Mouse (Mus musculus) cerebellum, postnatal 4 days (tissue): Measurements from ENCODE around the gene Samd8.

Source experiments
- DNase-seq, 2 experiments: peaks; one replicate each; pipeline ENCODE4 v3.0.0; 2022; ENCODE audit warnings: low spot score in 2 of 2, mixed read lengths in 1 of 2

The Samd8 gene

GRCm38 (mm10) chr14:21750008-21750880 is at the start of gene Samd8:
Gene Samd8 (plus strand): TSS chr14:21750531.
- DNase-seq: peak; percentile 73 to 87

DNA sequence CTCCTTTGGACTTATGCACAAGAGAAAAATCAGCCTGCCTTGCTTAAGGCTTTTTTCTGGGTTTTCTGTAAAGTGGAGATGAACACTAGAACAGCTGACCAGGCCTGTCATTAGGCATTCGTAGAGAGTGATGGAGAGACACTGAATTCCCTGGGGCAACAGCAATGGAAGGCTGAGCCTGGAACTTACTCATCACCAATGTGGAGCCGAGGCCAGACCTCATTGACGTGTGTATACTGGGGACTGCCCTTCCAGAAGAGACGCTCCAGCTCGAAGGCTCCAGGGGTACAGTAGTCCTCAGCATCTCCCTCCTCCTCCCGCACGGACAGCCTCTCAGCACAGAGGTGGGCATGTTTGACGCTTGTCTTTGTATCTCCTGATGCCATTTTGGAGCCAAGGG is 47.6 kb upstream of the Samd8 start:
- DNase-seq: no peak

DNA sequence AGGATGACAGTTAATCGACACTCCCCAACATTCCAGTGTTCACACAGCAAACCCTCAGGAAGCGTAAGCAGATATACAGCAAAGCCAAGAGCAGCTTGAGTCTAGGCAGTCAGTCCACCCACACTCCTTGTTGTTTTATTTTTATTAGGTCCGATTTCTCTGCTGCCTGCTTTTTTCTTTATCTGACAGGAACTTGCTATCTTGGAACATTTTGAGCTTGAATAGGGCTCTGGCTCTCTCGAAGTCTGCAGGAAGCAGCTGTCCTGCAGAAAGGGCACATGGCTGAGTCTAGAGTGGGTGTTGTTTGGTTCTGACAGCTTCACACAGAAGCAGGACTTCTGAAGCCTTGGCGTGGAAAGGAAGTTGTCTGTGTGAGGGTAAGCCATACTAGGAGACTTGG is 47.1 kb upstream of the Samd8 start:
- no peak for DNase-seq

- DNase-seq: no peak
Measured at GRCm38 (mm10) chr14:21705462-21705861, 44.9 kb upstream of the Samd8 start.

GRCm38 (mm10) chr14:21706759-21707571 is 43.4 kb upstream of the Samd8 start:
- DNase-seq: peak in 1 of 2 experiments; percentile 24

DNA sequence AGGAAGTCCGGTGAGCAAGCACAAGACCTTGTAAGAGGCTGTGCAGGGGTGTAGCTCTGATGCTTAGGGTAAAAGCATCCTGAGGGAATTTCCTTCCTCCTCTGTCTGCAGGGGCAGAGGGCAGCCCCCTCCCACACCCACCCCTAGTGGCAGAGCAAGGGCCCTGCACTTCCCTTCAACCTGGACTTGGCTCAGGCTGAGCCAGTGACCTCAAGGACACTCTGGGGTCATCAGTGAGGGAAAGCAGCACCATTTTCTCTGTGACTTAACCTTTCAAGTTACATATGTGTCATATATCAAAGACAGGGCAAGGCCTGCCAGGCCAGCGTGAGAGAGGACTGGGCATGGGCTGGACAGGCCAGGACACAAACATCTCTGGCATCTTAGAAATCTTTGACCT is 40.8 kb upstream of the Samd8 start:
- no peak for DNase-seq

GRCm38 (mm10) chr14:21711231-21711630 is 39.1 kb upstream of the Samd8 start:
- DNase-seq: no peak

DNA sequence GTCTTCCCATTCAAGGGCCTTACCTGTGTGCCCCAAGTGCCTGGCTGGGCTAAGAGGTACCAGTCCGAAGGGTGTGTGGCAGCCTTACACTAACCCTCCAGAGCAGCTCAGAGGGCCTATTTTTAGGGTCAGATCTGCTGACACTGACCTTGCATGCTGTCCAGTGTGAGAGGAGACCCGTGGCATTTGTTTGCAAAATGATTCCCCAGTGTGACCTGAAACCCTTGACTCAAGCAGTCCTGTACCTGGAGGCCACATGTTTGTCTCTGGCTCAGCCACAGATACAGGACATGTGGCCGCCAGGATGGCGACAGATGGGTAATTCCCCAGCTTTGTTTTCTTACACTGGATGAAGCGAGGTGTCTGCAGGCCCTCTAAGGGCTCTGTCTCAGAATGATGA is 35.8 kb upstream of the Samd8 start, which contains the start of gene Dupd1:
Dupd1 (minus strand) TSS at position 91 of the 400 bp plus-strand sequence.
- no peak for DNase-seq

- DNase-seq: peak in 1 of 2 experiments; percentile 23
Measured at GRCm38 (mm10) chr14:21719646-21720383, 30.5 kb upstream of the Samd8 start.

GRCm38 (mm10) chr14:21720430-21721205 is 29.7 kb upstream of the Samd8 start:
- DNase-seq: no peak

GRCm38 (mm10) chr14:21722021-21722698 is 28.2 kb upstream of the Samd8 start:
- no peak for DNase-seq

- DNase-seq: no peak
Measured at GRCm38 (mm10) chr14:21729031-21729732, 21.1 kb upstream of the Samd8 start.

GRCm38 (mm10) chr14:21729936-21730335 is 20.4 kb upstream of the Samd8 start:
- DNase-seq: no peak

DNA sequence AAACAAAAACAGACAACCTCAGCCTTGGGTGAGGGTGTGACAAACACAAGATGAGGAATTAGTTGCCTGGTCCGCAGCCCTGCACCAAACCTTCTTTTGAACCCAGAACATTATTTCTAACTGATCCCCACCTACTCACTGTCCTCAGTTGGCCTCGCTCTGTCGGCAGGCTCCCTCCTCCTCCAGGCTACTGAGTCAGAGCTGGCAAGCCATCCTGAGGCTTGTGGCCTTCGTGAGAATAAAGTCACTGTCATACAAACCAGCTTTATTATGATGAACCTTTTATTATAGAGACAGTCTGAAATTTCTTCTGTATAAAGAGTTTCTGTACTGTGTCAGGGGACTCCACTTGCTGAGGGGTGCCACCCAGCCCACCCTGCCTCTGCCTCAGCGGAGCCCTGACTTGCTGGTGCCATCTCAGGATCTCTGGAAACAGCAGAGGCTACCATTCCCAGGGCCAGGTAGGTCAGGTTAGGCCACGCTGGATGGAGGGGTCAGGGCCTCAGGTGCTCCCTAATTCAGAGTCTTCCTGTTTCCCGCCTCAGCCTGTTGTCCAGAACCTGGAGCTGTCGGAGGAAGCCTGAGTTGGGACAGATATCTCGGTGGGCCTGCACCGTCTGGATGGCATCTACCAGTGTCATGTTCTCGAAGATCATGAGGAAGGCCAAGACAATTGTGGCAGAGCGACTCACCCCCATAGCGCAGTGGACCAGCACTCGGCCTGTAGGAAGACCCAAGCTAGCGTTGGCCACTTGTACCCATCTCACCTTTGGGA is 17.0 kb upstream of the Samd8 start:
- no peak for DNase-seq

- no peak for DNase-seq
Measured at GRCm38 (mm10) chr14:21740345-21740744, 10.0 kb upstream of the Samd8 start.

DNA sequence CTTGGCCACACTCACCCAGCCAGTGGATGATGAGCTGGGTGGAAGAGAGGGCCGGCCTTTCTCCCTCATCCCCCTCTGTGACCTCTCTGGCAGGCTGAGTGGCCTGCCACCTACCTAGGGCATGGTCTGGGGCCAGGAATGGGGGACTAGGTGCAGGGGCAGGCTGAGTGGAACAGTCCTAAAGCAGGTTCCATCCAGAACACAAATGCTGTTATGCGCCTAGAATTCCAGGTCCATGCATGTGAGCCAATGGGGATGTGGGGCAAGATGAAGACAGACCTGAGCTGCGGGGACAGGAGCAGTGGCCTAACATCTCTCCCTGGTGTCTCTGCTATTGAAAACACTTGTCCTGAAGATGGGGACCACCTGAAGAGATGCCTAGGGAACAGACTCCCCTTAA is 9.0 kb upstream of the Samd8 start:
- no peak for DNase-seq

DNA sequence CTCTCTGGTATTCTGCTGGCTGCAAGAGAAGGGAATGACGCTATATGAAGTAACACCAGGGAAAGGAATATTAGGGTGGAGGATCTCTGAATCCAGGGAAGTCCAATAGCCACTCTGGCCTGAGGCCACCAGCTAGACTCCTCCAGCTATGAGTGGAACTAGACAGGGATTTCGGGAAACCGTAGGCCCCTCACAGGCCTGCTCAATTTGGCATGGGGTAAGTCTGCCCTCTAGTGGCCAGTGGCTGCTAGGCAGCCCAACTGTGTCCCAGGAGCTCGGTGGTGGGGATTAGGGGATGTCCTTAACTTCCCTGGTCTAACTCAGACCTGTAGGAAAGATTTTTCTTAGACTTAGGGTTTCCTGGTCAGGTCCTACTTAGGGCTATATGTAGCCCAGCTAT is 8.5 kb upstream of the Samd8 start:
- peak; percentile 74 to 91 for DNase-seq

- no peak for DNase-seq
Measured at GRCm38 (mm10) chr14:21742441-21742840, 7.9 kb upstream of the Samd8 start.

- no peak for DNase-seq
Measured at GRCm38 (mm10) chr14:21744169-21744568, 6.2 kb upstream of the Samd8 start.
